Mouse (Mus musculus) layer of hippocampus, postnatal 36 days (tissue): ENCODE data around the gene Grk6. TPM values are rescaled to one million over a fixed set of nuclear protein-coding genes. Genes with fewer than 3 reads are reported as not detected.
A peak's percentile ranks its signal among the peaks of the same experiment; 100 is the strongest.

ENCODE experiments used
- DNase-seq, 2 experiments: peaks; one replicate each; pipeline ENCODE4 v3.0.0; 2022
- total RNA-seq, 2 experiments: library from RNA; stranded (reverse); gene quantifications; 2 replicates each; pipeline ENCODE4 v1.2.3; 2021

Grk6 gene
- total RNA-seq, 2 experiments from 2014 or later: 67.7 to 71.1 TPM

DNA sequence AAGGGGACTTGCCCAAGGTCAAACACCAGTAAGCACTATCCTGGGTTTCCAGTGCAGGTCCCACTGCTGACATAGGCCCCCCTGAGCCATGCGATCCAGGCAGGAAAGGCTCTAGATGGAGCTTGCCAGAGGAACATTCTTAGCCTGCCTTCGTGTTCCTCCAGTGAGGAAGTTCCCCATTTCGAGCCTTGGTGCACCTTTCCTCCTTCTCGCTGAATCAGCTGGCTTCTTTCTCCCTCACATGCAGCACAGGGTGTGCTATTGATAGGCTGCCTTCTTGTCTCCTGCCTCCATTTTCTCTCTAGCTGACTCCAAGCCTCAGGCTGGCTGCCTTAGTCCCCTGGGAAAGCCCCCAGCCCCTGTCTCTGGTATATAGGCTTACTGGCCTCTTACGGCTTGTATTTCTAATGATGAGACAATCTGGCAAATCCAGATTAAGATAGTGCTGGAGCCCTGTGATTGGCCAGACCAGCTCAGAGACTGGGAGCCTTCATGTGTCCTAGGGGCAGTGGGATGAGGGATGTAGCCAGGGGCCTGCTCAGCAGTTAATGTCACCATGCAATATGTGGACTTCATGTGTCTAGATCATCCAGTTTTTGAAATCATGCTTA lies 21.1 kb downstream of the Grk6 start:
- no peak for DNase-seq

DNA sequence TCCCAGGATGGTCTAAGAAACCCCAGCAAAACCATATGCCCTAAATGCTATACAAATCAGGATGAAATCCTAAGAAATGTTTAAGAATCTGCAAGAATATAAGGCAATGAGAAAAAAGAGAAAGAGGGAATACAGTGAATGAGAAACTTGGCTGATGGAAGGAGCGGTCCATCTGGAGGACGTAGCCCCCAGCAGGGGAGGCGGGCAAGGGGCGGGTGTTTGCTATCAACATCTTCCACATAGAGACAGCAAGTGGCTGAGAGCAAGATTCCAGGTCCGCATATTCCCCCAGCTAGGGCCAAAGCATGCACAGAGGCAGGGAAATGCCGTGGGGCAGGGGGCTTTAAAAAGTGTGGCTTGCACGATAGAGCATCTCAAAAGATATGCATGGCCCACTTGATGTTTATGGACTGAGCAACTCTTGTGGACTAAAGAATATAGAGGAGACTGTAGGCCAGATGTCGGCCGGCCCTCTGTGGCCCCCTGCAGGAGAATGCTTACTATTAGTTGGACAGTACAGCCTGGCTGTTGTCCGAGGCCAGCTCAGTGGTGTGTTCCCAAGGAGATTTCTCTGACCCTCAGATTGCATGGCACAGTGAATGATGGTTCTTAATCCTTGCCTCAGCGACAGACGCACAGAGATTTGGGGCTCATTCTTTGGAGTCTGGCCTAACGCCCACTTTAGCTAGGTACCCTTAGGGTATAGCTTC lies 24.1 kb downstream of the Grk6 start:
- DNase-seq: no peak

GRCm38 (mm10) chr13:55470372-55470771 lies 25.5 kb downstream of the Grk6 start:
- peak; percentile 74 to 84 for DNase-seq

- peak; percentile 82 to 83 for DNase-seq
Measured at GRCm38 (mm10) chr13:55471156-55471818, 26.4 kb downstream of the Grk6 start.

GRCm38 (mm10) chr13:55471819-55472131 lies 26.9 kb downstream of the Grk6 start:
- no peak for DNase-seq

DNA sequence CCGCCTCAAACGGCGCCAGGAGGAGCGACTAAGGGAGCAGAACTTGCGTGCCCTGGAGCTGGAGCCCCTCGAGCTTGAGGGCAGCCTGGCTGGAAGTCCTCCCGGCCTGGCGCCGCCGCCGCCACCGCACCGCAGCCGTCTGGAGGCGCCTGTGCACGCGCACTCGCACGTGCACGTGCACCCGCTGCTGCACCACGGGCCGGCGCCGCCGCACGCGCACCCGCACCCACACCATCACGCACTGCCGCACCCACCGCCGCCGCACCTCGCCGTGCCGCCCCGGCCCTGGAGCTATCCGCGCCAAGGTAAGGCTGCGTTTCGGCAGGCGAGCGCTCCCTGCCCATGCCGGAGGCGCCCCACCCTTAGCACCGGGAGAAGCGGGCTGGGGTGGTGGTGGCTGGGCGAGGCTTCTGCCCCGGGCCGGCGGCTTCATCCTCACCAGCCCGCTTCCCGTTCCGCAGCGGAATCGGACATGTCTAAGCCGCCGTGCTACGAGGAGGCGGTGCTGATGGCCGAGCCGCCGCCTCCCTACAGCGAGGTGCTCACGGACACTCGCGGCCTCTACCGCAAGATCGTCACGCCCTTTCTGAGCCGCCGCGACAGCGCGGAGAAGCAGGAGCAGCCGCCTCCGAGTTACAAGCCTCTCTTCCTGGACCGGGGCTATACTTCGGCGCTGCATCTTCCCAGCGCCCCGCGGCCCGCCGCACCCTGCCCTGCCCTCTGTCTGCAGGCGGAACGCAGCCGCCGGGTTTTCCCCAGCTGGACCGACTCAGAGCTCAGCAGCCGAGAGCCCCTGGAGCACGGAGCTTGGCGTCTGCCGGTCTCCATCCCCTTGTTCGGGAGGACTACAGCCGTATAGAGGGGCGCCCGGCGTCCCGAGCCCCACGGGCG lies 27.5 kb downstream of the Grk6 start:
- DNase-seq: peak; percentile 65 to 72

DNA sequence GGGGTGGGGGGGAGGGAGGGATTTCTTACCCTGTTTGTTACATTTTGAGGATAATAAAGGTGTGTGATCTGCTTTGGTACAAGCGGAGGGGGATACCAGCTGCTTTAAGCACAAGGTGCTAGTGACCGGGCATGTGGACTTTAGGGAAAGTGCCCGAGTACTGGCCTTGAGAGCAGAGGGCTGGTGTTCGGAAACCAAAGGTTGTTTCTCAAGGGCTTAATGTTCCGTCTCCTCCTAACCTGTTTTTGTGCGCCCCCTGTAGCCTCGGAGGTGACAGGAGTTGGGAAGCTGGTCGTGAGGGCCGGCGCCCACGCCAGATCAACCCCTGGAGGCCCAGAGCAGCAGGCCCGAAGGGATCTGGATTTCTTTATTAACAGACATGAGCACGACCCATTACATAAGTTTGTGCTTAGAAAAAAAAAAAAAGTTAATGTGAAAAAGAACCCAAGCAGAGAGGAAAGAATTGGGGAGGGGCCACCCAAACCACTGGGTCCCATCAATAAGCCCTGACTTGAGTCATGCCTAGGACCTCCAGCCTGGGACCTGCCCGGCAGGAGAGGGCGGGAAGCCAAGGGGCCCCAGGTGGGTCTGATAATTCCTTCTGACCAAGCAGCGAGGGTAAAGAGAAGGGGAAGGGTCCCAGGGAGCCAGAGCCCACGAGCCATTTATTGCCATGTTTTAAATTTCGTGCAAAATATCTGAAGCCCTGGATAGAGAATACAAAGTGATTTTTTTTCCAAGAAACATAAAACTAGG lies 28.4 kb downstream of the Grk6 start:
- DNase-seq: no peak

DNA sequence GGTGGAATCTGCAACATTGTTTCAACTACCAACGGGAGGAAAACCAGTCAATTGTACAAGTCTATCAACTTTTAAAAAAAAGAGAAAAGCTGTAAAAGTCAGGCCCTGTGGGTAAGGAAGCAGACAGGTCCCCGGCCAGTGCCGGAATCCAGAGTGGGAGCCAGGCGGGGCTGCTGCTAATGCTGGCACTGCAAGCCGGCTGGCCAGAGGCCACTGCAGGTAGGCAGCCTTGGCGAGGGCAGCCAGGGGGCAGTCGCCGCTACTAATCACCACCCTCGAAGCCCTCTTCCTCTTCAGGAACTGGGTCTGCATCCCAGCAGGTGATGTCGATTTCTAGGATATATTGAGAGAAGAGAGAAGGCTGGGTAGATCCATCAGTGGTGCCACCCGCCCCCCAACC lies 29.1 kb downstream of the Grk6 start:
- peak in 1 of 2 experiments; percentile 33 for DNase-seq

- DNase-seq: peak; percentile 77 to 78
Measured at GRCm38 (mm10) chr13:55474621-55475069, 29.8 kb downstream of the Grk6 start.

DNA sequence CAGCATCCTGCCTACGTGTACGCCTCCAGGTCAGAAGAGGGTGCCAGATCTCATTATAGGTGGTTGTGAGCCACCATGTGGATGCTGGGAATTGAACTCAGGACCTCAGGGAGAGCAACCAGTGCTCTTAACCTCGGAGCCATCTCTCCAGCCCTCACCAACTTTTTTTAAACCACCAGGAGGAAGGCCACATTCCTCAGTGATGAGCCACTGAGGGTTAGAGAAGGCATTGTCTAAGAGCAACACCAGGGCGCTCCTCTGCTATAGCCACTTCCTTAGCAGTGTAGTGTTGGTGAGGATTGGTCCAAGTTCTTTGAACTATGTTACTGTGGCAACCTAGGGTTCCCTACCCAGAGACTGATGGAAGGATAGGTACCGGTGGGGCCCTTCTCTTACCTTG lies 30.9 kb downstream of the Grk6 start:
- DNase-seq: no peak

DNA sequence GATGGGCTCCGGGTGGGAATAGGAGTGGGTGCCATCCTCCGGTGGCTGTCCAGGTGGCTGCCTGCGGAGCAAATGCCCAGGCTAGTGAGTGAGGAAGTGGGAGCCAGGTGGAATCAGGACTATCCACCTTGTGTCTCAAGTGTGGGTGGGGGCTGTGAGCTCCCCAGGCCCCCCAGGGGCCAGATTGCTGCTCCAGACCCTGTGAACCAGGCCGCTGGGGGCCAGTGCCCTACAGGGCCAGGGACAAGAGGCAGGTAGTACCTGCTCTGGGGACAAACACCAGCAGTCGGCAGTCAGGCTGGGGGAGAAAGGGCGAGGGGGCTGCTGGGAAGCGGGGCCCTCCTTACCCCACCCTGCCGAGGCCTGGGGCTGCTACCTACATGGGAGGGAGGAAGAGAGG lies 31.4 kb downstream of the Grk6 start:
- no peak for DNase-seq

- no peak for DNase-seq
Measured at GRCm38 (mm10) chr13:55477492-55477891, 32.6 kb downstream of the Grk6 start.

DNA sequence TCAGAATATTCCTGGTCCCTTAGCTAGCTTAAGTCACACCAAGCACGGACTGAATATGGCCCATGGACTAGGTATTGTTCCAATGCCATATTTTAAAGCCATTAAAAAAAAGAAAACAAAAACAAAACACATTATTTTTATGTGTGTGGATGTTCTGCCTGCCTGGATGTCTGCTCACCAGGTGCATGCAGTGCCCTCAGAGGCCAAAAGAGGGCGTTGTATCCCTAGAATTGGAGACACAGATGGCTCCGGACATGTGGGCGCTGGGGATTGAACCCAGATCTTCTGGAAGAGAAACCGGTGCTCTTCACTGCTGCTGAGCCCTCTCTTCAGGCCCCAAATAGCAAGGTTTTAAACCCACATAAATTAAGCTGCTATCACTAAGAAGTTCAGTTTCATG lies 33.2 kb downstream of the Grk6 start:
- no peak for DNase-seq

DNA sequence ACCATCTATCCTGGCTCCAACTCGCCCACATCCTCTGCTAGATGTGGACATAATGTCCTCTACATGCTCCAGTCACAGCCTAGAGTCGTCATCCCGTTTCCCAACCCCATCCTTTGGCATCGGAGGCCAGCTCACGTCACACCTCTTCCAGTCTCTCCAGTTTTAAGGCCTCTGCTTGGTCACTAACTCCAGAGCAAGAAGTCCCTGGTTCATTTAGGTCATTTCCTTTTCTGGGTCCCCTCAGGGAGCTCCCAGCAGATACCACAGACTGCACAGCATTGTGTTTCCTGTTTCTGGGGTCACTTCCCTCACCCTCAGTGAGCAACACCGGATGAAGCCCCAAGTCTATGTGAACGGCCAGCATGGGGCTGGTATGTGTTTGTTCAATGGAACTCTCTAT lies 34.1 kb downstream of the Grk6 start:
- no peak for DNase-seq

GRCm38 (mm10) chr13:55479929-55480328 lies 35.1 kb downstream of the Grk6 start:
- no peak for DNase-seq

GRCm38 (mm10) chr13:55482542-55482941 lies 37.7 kb downstream of the Grk6 start:
- DNase-seq: no peak

DNA sequence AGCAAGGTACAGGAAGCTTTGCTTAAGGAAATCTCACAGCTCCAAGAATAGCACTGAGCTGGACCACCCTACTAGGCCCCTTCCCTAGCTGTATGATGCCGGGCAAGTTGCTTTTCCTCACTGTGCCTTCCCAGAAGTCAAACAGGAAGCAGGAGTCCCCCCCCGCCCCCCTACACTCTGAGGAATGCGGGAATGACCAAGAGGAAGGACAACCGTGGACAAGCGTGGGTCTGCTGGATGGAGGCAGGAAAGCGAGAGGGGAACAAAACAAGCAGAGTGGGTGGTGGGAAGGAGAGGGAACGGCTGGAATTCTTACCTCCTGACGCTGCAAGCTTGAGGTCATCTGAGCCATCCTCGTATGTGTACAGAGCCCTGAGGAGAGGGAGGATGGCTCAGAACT lies 38.2 kb downstream of the Grk6 start:
- no peak for DNase-seq

DNA sequence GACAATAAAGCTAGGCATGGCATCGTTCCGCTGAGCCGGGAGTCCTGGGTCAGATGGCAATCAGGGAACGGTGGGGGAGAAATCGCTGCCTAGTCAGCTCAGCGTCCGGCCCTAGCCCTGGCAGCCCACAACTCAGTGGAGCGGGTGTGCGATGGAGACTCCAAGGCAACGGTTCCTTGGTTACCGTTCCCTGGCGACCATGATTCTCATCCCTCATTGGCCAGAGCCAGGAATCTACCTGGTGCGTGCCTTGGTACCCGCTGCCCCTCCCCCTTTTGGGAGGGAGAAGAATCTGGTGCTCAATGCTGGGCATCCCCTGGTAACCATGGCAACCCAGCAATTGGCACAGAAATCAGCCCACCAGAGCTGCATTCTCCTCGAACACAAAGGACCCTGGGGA lies 38.7 kb downstream of the Grk6 start:
- DNase-seq: peak; percentile 90 to 92

- no peak for DNase-seq
Measured at GRCm38 (mm10) chr13:55484520-55485088, 39.7 kb downstream of the Grk6 start.

- DNase-seq: no peak
Measured at GRCm38 (mm10) chr13:55486029-55486794, 41.3 kb downstream of the Grk6 start.
